Mouse (Mus musculus) retina, embryonic 14.5 days (tissue): ENCODE measurements at regions not wholly inside any gene's neighbourhood (a gene's known extent, or its start where the extent isn't known, plus 50 kb on each side); places are given as distances from the start of the nearest gene placed in this dataset.

Source experiments
- DNase-seq: peaks from one replicate; pipeline ENCODE4 v3.0.0-alpha.2; 2015; ENCODE audit warnings: low spot score

GRCm38 (mm10) chr1:62872771-62873170, 169.7 kb downstream of the Nrp2 start:
- no peak for DNase-seq

GRCm38 (mm10) chr1:62875631-62876030, 172.5 kb downstream of the Nrp2 start:
- no peak for DNase-seq

- no peak for DNase-seq
These were observed 173.6 kb downstream of the Nrp2 start for GRCm38 (mm10) chr1:62876685-62877084.

GRCm38 (mm10) chr1:62880882-62881291, 177.8 kb downstream of the Nrp2 start:
- peak; percentile 70 for DNase-seq

- no peak for DNase-seq
These were observed 178.4 kb downstream of the Nrp2 start for GRCm38 (mm10) chr1:62881477-62881876.

- no peak for DNase-seq
These were observed 178.9 kb downstream of the Nrp2 start for GRCm38 (mm10) chr1:62882028-62882427.

DNA sequence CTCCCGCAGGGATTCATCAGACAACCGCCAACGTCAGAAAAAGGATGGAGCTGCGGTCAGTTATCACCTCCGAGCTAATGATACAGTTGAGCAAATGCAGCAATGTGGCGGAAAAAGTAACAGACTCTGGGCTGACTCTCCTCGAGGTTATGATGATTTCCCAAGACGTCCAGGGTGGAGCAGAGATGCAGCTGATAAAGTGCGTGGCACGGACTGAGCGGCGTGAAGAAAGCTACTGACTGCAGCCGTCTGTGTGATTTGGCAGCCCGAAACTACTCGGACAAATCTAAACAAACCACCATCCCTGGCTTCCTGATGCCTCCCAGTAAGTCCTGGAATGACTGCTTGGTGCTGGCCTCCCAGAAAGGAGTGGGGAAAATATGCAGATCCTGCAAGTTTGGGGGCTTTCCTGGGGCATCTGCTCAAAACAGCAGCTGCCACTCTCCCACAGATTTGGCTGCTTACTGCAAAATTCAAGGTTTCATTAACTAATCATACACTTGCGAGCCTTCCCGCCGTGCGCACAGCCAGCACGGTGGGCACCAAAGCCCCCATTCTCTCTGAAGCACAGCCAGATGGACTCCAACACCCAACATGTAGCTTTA, 181.9 kb downstream of the Nrp2 start:
- DNase-seq = no peak

GRCm38 (mm10) chr1:62887585-62888483, 184.7 kb downstream of the Nrp2 start:
- no peak for DNase-seq

DNA sequence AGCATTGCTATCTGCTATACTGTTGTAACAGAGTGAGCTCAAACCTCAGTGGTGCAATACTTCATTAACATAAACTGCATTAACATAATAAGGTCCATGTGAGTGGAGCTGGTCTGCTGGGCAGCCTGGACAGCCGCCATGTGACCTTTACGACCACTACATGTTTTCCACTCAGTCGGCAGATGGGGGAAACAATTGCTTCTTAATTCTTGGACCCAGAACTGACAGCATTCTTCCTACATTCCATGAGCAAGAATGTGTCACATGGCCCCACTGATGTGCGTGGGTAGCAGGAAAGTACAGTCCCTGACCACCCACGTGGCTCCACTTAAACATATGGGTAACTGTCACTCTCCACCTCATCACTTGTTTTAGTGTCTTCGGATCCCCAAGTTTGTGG, 198.3 kb downstream of the Nrp2 start:
- no peak for DNase-seq

GRCm38 (mm10) chr1:62901871-62902270, 198.8 kb downstream of the Nrp2 start:
- DNase-seq = no peak

- no peak for DNase-seq
These were observed 199.9 kb downstream of the Nrp2 start for GRCm38 (mm10) chr1:62902931-62903453.

GRCm38 (mm10) chr1:62905739-62906138, 202.7 kb downstream of the Nrp2 start:
- peak; percentile 35 for DNase-seq

DNA sequence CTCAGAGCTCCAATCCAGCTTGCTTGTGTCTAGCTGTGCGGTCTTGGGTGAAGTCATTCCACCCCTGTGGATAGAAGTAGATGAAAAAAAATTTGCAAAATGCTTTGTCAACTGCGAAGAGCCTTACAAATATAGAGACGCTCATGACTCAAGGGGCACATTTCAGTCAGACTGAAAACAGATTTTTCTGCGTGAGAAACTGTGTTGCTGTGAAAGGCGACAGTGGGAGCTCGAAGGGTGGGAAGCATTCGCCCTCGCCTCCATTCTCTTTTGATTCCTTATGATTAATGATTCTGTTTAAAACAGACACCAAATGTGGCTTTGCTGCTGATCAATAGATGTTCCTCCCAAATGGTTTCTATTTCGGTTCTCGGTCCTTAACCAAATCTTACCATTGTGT, 204.2 kb downstream of the Nrp2 start:
- no peak for DNase-seq
